26 mouse cellular contexts compared by ENCODE assay signal in genomic region chr6:49603201-49603600, GRCm38 (mm10).
DNase-seq lines count a peak whose midpoint lies in the region; ATAC-seq and TF ChIP-seq lines count a peak whose summit lies in the region.
"Had no signal": no experiment of that assay in that cellular context is flagged by ENCODE, and none has a peak within 500 bp of the region (broad histone marks: within the 10 kb centered on the region; RNA-seq: fewer than 3 reads in every experiment).

No protein-coding gene starts in this region.

- no peaks in the 10 kb centered on the region for H3K36me3 ChIP-seq in forebrain, embryonic 13.5 days (ENCODE audit: poor library complexity, severe bottlenecking)
- no peaks in the 10 kb centered on the region for H3K36me3 ChIP-seq in forebrain, embryonic 10.5 days (replicated peaks)
- H3K36me3 ChIP-seq in hindbrain, embryonic 12.5 days, result no peaks in the 10 kb centered on the region
- no peaks in the 10 kb centered on the region for H3K36me3 ChIP-seq in hindbrain, embryonic 10.5 days
- H3K36me3 ChIP-seq in midbrain, embryonic 14.5 days (ENCODE audit: control insufficient read depth, insufficient read depth, low read length), result no peaks in the 10 kb centered on the region
- H3K36me3 ChIP-seq in midbrain, embryonic 11.5 days (ENCODE audit: control insufficient read depth, insufficient read depth, low read length), result no peaks in the 10 kb centered on the region
- H3K36me3 ChIP-seq: heart, embryonic 12.5 days; limb, embryonic 13.5 days; lung, embryonic 15.5 days had no signal

- H3K9me3 ChIP-seq in forebrain, embryonic 13.5 days (replicated peaks), result no peaks in the 10 kb centered on the region
- H3K9me3 ChIP-seq in forebrain, embryonic 10.5 days, result no peaks in the 10 kb centered on the region
- no peaks in the 10 kb centered on the region for H3K9me3 ChIP-seq in hindbrain, embryonic 12.5 days (replicated peaks)
- no peaks in the 10 kb centered on the region for H3K9me3 ChIP-seq in hindbrain, embryonic 10.5 days
- no peaks in the 10 kb centered on the region for H3K9me3 ChIP-seq in midbrain, embryonic 14.5 days (ENCODE audit: control insufficient read depth, low read length)
- H3K9me3 ChIP-seq in midbrain, embryonic 11.5 days (ENCODE audit: control insufficient read depth, low read length), result no peaks in the 10 kb centered on the region
- H3K9me3 ChIP-seq: heart, embryonic 12.5 days; limb, embryonic 13.5 days; lung, embryonic 15.5 days had no signal

- H3K4me3 ChIP-seq in forebrain, embryonic 13.5 days, result no peak overlapping the region
- no peak overlapping the region for H3K4me3 ChIP-seq in forebrain, embryonic 10.5 days
- H3K4me3 ChIP-seq in hindbrain, embryonic 12.5 days, result no peak overlapping the region
- H3K4me3 ChIP-seq in hindbrain, embryonic 10.5 days, result no peak overlapping the region
- no peak overlapping the region for H3K4me3 ChIP-seq in midbrain, embryonic 14.5 days (replicated peaks; ENCODE audit: low read depth, low read length)
- no peak overlapping the region for H3K4me3 ChIP-seq in midbrain, embryonic 11.5 days (ENCODE audit: low read depth, low read length)
- H3K4me3 ChIP-seq in layer of hippocampus, adult 2 months, result no peak overlapping the region
- H3K4me3 ChIP-seq: heart, embryonic 12.5 days; limb, embryonic 13.5 days; lung, embryonic 15.5 days had no signal

- no peak overlapping the region for H3K9ac ChIP-seq in forebrain, embryonic 13.5 days
- no peak overlapping the region for H3K9ac ChIP-seq in hindbrain, embryonic 12.5 days
- no peak overlapping the region for H3K9ac ChIP-seq in midbrain, embryonic 14.5 days (replicated peaks; ENCODE audit: low read length)
- no peak overlapping the region for H3K9ac ChIP-seq in midbrain, embryonic 11.5 days (ENCODE audit: low read length)
- H3K9ac ChIP-seq: heart, embryonic 12.5 days; limb, embryonic 13.5 days; lung, embryonic 15.5 days had no signal

- 11% methylated on average over 1 of the region's 1 CpGs for WGBS in forebrain, embryonic 13.5 days
- 72% methylated on average over 1 of the region's 1 CpGs for WGBS in forebrain, embryonic 10.5 days
- WGBS in hindbrain, embryonic 12.5 days, result 55% methylated on average over 1 of the region's 1 CpGs
- 69% methylated on average over 1 of the region's 1 CpGs for WGBS in hindbrain, embryonic 10.5 days
- 37% methylated on average over 1 of the region's 1 CpGs for WGBS in midbrain, embryonic 14.5 days
- 36% methylated on average over 1 of the region's 1 CpGs for WGBS in midbrain, embryonic 11.5 days

- H3K27me3 ChIP-seq in forebrain, embryonic 13.5 days, result no peaks in the 10 kb centered on the region
- H3K27me3 ChIP-seq in forebrain, embryonic 10.5 days (ENCODE audit: poor library complexity, severe bottlenecking), result no peaks in the 10 kb centered on the region
- H3K27me3 ChIP-seq in hindbrain, embryonic 12.5 days, result no peaks in the 10 kb centered on the region
- H3K27me3 ChIP-seq in hindbrain, embryonic 10.5 days (ENCODE audit: insufficient read depth, poor library complexity, severe bottlenecking), result no peaks in the 10 kb centered on the region
- H3K27me3 ChIP-seq in midbrain, embryonic 14.5 days (ENCODE audit: control insufficient read depth, insufficient read depth, low read length), result no peaks in the 10 kb centered on the region
- no peaks in the 10 kb centered on the region for H3K27me3 ChIP-seq in midbrain, embryonic 11.5 days (ENCODE audit: control insufficient read depth, insufficient read depth, low read length)
- H3K27me3 ChIP-seq: CH12.LX; heart, embryonic 12.5 days; limb, embryonic 13.5 days; lung, embryonic 15.5 days had no signal

- H3K4me1 ChIP-seq in forebrain, embryonic 13.5 days, result peaks cover 22% of the 10 kb centered on the region
- peaks cover 23% of the 10 kb centered on the region for H3K4me1 ChIP-seq in forebrain, embryonic 10.5 days
- peaks cover 20% of the 10 kb centered on the region for H3K4me1 ChIP-seq in hindbrain, embryonic 12.5 days
- H3K4me1 ChIP-seq in hindbrain, embryonic 10.5 days (replicated peaks), result peaks cover 16% of the 10 kb centered on the region; the same call in 1 of the 2 replicates
- H3K4me1 ChIP-seq in midbrain, embryonic 14.5 days (ENCODE audit: control insufficient read depth, insufficient read depth, low read length), result peaks cover 27% of the 10 kb centered on the region
- no peaks in the 10 kb centered on the region for H3K4me1 ChIP-seq in midbrain, embryonic 11.5 days (ENCODE audit: control insufficient read depth, insufficient read depth, low read length)
- H3K4me1 ChIP-seq: heart, embryonic 12.5 days; limb, embryonic 13.5 days; lung, embryonic 15.5 days had no signal

- ATAC-seq in forebrain, embryonic 13.5 days, result peak; percentile 41; the same call in 1 of the 2 replicates
- ATAC-seq in hindbrain, embryonic 12.5 days (ENCODE audit: low FRiP score), result no peak
- no peak for ATAC-seq in midbrain, embryonic 14.5 days (ENCODE audit: low FRiP score, low TSS enrichment)
- no peak for ATAC-seq in midbrain, embryonic 11.5 days (ENCODE audit: low FRiP score)
- ATAC-seq: activated CD4-positive, CD25-positive, alpha-beta regulatory T cell, adult 4 months; inflammation-experienced regulatory T-cells, adult 6 months had no signal

- H3K27ac ChIP-seq in forebrain, embryonic 13.5 days, result 0 out of 2 replicates have a peak overlapping the region, but pooled peaks have one; percentile 10
- H3K27ac ChIP-seq in forebrain, embryonic 10.5 days, result no peak overlapping the region
- 0 out of 2 replicates have a peak overlapping the region, but pooled peaks have one; percentile 2 for H3K27ac ChIP-seq in hindbrain, embryonic 12.5 days
- H3K27ac ChIP-seq in hindbrain, embryonic 10.5 days, result no peak overlapping the region
- H3K27ac ChIP-seq in midbrain, embryonic 14.5 days (replicated peaks; ENCODE audit: low read depth, low read length), result no peak overlapping the region
- no peak overlapping the region for H3K27ac ChIP-seq in midbrain, embryonic 11.5 days (ENCODE audit: low read depth, low read length)
- no peak overlapping the region for H3K27ac ChIP-seq in layer of hippocampus, adult 2 months
- H3K27ac ChIP-seq: limb, embryonic 13.5 days; lung, embryonic 15.5 days; stomach, postnatal 0 days had no signal

- no peak for DNase-seq in forebrain, embryonic 10.5 days (ENCODE audit: extremely low spot score, low spot score)
- no peak for DNase-seq in hindbrain, embryonic 10.5 days (ENCODE audit: low spot score)
- peak; percentile 38 for DNase-seq in midbrain, embryonic 14.5 days
- no peak for DNase-seq in midbrain, embryonic 11.5 days (ENCODE audit: low spot score, missing footprints)
- DNase-seq in adrenal gland, postnatal 14 days, result no peak
- no peak for DNase-seq in layer of hippocampus, adult 2 months (ENCODE audit: low spot score in 2 of 2)
- DNase-seq: adrenal gland, adult 8-10 months; cerebellum, adult 11 months; cerebellum, adult 9-10 months; cerebellum, postnatal 36 days; gastrocnemius, postnatal 14 days; kidney, adult 11 months; kidney, postnatal 14 days; right cerebral cortex, postnatal 4 days; thymus, adult 2 months; thymus, postnatal 36 days had no signal

- TF ChIP-seq CTCF in layer of hippocampus, adult 2 months (conservative IDR thresholded peaks at IDR 0.05), result no peak

- H3K4me2 ChIP-seq in forebrain, embryonic 13.5 days, result no peak overlapping the region
- H3K4me2 ChIP-seq in hindbrain, embryonic 12.5 days (replicated peaks), result no peak overlapping the region
- H3K4me2 ChIP-seq in midbrain, embryonic 14.5 days (ENCODE audit: low read length), result no peak overlapping the region
- H3K4me2 ChIP-seq in midbrain, embryonic 11.5 days, result no peak overlapping the region
- H3K4me2 ChIP-seq: heart, embryonic 12.5 days; limb, embryonic 13.5 days; liver, embryonic 11.5 days; lung, embryonic 15.5 days had no signal

Comparison
In these comparisons a context has a peak if more than half of its experiments do, and no peak if none do; other contexts are left out.
1. H3K27ac ChIP-seq: peak in forebrain, embryonic 13.5 days (single experiment) and hindbrain, embryonic 12.5 days (single experiment); none in forebrain, embryonic 10.5 days (single experiment), hindbrain, embryonic 10.5 days (single experiment), midbrain, embryonic 14.5 days (single experiment), midbrain, embryonic 11.5 days (single experiment) and layer of hippocampus, adult 2 months (single experiment).